Mouse (Mus musculus): ENCODE data around the gene Teddm1a.

Teddm1a gene

DNA sequence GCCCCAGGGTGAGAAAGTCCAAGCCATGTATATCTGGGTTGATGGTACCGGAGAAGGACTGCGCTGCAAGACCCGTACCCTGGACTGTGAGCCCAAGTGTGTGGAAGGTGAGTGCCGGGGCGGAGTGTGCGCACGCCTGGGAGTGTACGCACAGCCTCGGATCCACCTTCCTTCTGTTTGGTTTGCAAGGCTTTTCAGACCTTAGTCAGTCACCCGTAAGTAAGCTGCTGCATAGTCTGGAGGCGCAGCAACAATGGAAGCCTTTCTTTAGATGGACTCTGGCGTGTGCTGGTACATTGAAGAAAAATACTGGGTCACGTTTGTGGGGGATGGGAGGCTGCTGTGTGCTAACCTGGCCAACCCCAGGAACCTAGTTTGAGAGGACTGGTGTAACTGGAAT, 11.5 kb downstream of the Teddm1a start:
- in situ Hi-C loops (cut with MboI, MseI) = loop anchor here in 1 of 2 experiments (10.0 kb wide), 1 partner anchor 1878 kb away; no protein-coding TSS in a partner anchor

DNA sequence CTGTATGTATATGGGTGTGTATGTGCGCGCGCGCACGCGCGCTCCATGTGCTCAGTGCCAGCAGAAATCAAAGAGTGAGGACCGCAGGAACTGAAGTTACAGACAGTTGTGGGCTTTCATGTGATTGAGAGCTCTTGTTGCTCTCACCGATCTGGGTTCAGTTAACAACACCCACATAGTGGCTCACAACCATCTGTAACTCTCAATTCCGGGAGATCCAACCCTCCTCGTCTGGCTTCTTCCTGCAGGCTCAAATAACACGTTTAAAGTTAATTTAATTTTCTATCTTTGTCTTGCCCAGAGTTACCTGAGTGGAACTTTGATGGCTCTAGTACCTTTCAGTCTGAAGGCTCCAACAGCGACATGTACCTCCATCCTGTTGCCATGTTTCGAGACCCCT, 12.7 kb downstream of the Teddm1a start:
- in situ Hi-C loops (cut with MboI, MseI) = loop anchor here in 1 of 2 experiments (10.0 kb wide), 1 partner anchor 1879 kb away; no protein-coding TSS in a partner anchor

GRCm38 (mm10) chr1:153905884-153906283, 14.3 kb downstream of the Teddm1a start:
- in situ Hi-C loops (cut with MboI, MseI) = loop anchor here in 1 of 2 experiments (10.0 kb wide), 1 partner anchor 1881 kb away; no protein-coding TSS in a partner anchor

- in situ Hi-C loops (cut with MboI, MseI) = loop anchor here in 1 of 2 experiments (10.0 kb wide), 1 partner anchor 1883 kb away; no protein-coding TSS in a partner anchor
Measured at GRCm38 (mm10) chr1:153908208-153908607, 16.7 kb downstream of the Teddm1a start.

DNA sequence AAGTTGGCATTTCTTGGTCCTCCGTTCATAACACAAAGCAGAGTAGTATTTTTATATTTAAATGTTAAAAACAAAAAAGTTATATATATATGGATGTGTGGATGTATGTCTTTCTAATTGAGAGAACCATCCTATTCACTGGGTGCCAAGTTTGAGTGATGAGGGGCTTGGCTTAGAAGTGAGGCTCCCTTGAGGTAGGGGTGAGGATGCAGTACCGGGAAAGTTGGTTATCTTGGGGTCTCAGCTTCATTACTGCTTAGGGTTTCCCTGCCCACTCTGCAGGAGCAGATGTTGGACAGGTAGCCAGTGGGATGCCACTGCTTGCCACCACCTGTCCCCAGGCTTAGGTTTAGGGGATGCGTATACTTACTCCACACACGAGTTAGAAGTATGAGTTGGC, 17.2 kb downstream of the Teddm1a start:
- in situ Hi-C loops (cut with MboI, MseI) = loop anchor here in 1 of 2 experiments (10.0 kb wide), 1 partner anchor 1884 kb away; no protein-coding TSS in a partner anchor

- in situ Hi-C loops (cut with MboI, MseI) = loop anchor here in 1 of 2 experiments (10.0 kb wide), 1 partner anchor 1885 kb away; no protein-coding TSS in a partner anchor
Measured at GRCm38 (mm10) chr1:153909213-153909962, 17.8 kb downstream of the Teddm1a start.

DNA sequence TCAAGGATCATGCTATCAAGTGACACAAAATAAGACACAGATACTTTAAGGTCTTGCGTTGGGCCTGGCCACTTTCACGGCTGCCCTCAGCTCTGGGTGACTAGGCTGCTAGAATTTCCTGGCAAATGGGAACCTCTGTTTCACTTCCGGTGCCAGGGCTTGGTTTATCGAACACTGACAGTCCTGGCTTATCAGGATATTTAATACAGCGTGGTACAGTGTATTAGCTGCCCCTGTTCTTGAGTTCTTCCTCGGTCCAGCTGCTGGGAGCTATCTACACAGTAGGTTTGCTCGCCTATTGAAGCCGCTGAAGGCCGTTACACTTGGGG, 18.4 kb downstream of the Teddm1a start:
- in situ Hi-C loops (cut with MboI, MseI) = loop anchor here in 1 of 2 experiments (10.0 kb wide), 1 partner anchor 1885 kb away; no protein-coding TSS in a partner anchor

DNA sequence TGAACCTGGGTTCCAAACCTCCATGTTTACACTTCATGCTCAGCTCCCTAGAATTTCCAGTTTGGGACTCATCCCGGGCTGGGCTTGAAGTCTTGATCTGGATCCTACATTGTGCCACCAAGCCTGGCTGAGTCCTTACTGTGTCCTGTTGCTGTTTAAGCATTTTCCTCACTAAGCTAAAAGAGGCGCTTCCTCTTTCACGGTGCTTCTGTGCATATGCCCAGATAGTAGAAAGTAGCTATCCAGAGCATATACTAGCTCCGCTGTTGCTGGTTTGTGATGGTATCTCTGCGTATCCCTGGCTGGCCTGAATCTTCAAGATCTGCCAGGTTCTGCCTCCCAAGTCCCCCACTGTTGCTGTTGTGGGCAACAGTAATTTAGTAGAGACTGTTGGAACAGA, 18.9 kb downstream of the Teddm1a start:
- in situ Hi-C loops (cut with MboI, MseI) = no loop called here

- in situ Hi-C loops (cut with MboI, MseI) = no loop called here
Measured at GRCm38 (mm10) chr1:153911276-153911795, 19.8 kb downstream of the Teddm1a start.

DNA sequence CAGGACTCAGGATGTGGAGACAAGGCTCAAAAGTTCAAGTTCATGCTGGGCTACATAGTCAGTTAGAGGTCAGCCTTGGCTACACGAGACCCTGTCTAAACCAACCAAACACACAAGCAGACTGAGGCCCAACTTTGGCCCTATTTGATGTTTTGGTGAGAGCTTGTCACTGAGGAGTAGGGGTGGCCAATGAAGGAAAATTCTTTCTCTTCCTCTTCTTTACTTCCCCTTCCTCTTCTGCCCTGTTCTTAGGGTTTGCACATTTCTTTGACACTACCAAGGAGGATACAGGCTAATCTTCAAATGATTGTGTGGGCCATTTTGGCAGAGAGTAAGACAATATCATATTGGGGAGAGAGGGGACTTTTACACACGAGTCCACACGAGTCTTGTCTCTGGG, 22.3 kb downstream of the Teddm1a start:
- in situ Hi-C loops (cut with MboI, MseI) = no loop called here

DNA sequence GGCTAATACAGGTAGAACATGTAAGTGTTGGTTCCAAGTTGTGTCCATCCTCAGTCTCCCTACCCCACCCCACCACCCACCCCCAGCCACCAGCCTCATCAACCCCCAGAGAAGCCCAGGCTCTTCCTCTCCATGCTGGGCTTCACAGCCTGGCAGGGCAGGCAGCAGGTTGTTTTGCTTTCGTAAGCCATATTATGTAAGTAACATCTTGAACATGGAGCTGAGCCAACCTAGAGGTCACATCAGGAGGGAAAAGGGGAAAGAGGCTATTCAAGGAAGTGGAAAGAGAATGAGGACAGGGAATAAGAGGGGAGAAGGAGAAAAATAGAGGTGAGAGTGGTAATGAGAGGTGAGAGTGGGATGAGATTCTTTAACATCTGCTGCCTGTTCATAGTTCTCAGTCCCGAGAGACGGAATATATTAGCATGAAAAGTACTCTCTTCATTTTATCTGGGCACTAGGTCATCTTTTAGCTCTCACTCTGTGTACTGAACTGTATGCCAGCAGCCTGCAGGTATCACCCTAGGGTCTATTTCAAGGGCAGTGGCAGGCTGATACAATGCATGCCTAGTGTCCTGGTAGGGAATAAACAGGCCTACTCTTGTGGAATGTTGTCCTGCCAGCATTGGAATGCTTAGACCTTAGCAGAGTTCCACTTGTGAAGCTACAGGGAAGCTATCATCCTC, 27.1 kb downstream of the Teddm1a start:
- in situ Hi-C loops (cut with MboI, MseI) = no loop called here

- in situ Hi-C loops (cut with MboI, MseI) = no loop called here
Measured at GRCm38 (mm10) chr1:153921642-153922041, 30.1 kb downstream of the Teddm1a start.

- in situ Hi-C loops (cut with MboI, MseI) = no loop called here
Measured at GRCm38 (mm10) chr1:153922571-153923021, 31.1 kb downstream of the Teddm1a start.

DNA sequence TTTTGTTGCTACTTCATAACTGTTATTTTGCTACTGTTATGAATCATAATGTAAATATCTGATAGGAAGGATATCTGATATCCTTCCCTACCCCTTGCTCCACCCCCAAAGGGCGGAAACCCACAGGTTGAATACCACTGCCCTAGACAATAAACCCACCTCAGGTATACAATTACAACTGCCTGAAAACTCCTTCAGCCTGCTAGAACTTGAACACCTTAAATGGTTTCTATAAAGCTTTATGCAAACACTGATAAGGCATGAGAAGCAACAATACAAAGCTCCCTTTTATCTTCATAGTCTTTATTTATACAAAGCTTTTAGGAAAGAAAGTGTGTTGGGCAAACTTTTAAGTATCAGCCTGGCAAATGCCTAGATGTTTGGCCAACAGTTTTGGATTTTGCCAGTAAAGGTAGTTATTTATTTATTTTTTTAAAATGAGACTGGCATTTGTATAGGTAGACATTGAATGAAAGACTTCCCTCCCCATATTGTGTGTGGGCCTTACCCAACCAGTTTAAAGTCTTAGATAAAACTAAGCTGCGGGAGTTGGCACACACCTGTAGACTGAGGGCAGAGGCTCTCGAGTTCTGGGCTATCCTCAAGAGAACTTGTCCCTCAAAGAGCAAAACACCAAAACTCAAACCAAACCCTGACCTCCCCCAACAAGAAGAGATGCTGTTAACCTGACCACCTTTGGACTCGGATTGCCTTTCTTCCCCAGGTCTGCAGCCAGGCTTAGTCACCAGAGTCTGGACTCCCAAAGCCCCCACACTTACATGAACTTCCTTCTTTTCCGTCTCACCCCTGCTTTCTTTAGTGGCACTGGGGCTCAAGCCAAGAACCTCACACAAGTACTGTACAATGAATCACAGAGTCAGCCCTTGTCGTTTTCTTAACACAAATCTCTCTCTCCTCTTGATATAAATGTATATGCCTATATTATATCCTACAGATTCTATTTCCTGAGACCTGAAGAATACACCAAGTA, 33.1 kb downstream of the Teddm1a start:
- in situ Hi-C loops (cut with MboI, MseI) = no loop called here

DNA sequence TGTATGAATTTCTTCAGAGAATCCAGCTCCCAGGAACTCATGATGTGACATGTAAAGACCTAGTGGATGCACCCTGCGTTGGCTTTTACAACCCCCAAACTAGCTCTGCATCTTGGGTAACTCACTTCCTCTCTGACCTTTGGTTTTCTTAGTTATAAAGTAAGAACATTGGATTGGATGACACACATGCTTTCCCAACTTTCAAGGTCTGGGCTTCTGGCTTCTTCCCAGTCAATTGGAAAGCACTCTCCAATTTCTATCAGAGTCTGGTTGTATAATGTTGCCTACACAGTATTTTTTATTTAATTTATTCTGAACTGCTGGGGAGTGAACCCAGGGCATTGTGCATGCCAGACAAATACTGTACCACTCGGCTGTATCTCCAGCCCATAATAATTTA, 38.9 kb downstream of the Teddm1a start:
- in situ Hi-C loops (cut with MboI, MseI) = loop anchor here in 1 of 2 experiments (10.0 kb wide), 1 partner anchor 1334 kb away; no protein-coding TSS in a partner anchor

GRCm38 (mm10) chr1:153933772-153934171, 42.2 kb downstream of the Teddm1a start:
- in situ Hi-C loops (cut with MboI, MseI) = loop anchor here in 1 of 2 experiments (10.0 kb wide), 1 partner anchor 1331 kb away; no protein-coding TSS in a partner anchor

DNA sequence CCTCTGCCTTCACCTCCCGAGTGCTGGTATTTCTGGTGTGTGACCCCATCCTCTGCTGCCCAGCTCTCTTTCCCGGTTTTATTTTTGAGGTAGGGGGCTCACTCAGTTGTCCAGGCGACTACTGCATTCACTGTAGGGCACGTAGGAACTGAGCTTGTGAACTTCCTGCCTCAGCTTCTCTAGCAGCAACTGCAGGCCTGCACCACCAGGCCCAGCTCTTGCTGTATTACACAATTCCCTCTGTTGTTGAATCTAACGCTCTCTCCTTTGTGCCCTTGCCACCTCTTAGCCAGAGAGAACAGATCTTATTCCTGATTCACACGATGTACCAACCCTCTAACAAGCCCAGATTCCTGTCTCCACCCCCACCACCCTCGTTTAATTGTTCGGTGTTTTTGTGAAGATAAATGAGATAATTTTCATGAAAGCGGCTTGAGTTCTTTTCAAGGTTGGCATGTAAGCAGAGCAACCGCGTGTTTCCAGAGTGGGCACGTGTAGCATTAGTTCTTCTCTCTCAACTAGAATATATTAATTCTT, 44.4 kb downstream of the Teddm1a start:
- in situ Hi-C loops (cut with MboI, MseI) = loop anchor here in 1 of 2 experiments (10.0 kb wide), 1 partner anchor 1329 kb away; no protein-coding TSS in a partner anchor

DNA sequence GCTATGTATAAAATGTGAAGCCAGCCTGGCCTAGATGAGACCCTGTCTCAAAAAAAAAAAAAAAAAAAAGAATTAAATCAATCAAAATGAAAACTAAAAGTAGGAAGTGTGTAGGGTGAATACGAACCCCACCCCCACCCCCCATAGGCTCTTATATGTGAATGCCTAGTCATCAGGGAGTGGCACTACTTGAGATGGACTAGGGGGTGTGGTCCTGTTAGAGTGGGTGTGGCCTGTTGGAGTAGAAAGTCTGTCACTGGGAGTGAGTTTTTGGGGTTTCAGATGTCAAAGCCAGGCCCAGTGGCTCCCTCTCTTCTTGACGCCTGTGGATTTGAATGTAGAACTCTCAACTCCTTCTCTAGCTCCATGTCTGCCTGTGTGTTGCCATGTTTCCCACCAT, 45.5 kb downstream of the Teddm1a start:
- in situ Hi-C loops (cut with MboI, MseI) = loop anchor here in 1 of 2 experiments (10.0 kb wide), 1 partner anchor 1328 kb away; no protein-coding TSS in a partner anchor

GRCm38 (mm10) chr1:153940986-153941385, 49.4 kb downstream of the Teddm1a start:
- in situ Hi-C loops (cut with MboI, MseI) = no loop called here

Data from T-helper 17 cell (primary cell).